Mouse (Mus musculus) heart, embryonic 10.5 days (tissue): ENCODE data around the gene U2af2. TPM values are rescaled to one million over a fixed set of nuclear protein-coding genes. Genes with fewer than 3 reads are reported as not detected.
A peak's percentile ranks its signal among the peaks of the same experiment; 100 is the strongest.

ENCODE experiments used
- DNase-seq: peaks from one replicate; pipeline ENCODE4 v3.0.0-alpha.2; 2017; ENCODE audit warnings: low spot score
- H3K27ac ChIP-seq: fragments of 300-500 bp; sonication (generic); 2 replicates; pipeline ENCODE4 v1.5.1; 2016; ENCODE audit warnings: mild to moderate bottlenecking
- H3K27me3 ChIP-seq: fragments of 300-500 bp; sonication (generic); 2 replicates; pipeline ENCODE4 v1.6.1; 2016; ENCODE audit warnings: mild to moderate bottlenecking; ENCODE audit not compliant: poor library complexity, insufficient read depth, severe bottlenecking
- H3K36me3 ChIP-seq: fragments of 300-500 bp; sonication (generic); 2 replicates; pipeline ENCODE4 v1.6.1; 2016; ENCODE audit warnings: mild to moderate bottlenecking, moderate library complexity
- H3K4me1 ChIP-seq: fragments of 300-500 bp; sonication (generic); 2 replicates; pipeline ENCODE4 v1.6.1; 2016; ENCODE audit warnings: mild to moderate bottlenecking
- H3K4me3 ChIP-seq: fragments of 300-500 bp; sonication (generic); 2 replicates; pipeline ENCODE4 v1.5.1; 2016; ENCODE audit warnings: mild to moderate bottlenecking, moderate library complexity
- H3K9me3 ChIP-seq: fragments of 300-500 bp; sonication (generic); 2 replicates; pipeline ENCODE4 v1.6.1; 2016; ENCODE audit warnings: mild to moderate bottlenecking, moderate library complexity
- WGBS: fragments of 180-500 bp; shearing (Covaris S2); methylation state at CpG from one replicate; pipeline ENCODE4 v1.1.7; 2016; 5-methylcytosine and 5-hydroxymethylcytosine counted together
- polyA plus RNA-seq: library from polyadenylated mRNA; unstranded; fragments of >200 nt; fragmentation: Nextera tagmentation; extraction: Ambion mirVana; gene quantifications from 2 replicates; pipeline ENCODE4 v1.2.1, GENCODE M21; 2016

The U2af2 gene
- polyA plus RNA-seq, 1 experiment from 2014 or later = 121 TPM

DNA sequence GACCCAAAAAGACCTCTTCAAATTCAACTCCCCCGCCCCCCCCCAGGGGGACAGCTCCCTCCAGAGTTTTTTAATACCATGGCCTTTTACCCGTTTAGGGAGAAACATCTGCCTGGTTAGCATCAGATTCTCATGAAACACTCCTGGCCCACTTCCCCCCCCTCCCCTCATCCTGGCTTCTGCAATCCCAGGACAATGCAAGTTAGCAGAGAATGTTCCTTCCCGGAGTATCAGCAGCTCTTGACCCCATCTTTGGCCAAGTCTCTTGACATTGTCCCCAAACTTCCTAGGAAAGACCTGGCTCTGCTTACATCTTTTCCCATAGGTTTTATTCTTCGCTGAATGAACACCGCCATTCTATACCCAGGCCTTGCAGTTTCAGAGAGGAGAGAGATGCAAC, 40.7 kb upstream of the U2af2 start:
- no peaks in the 10 kb centered on the region for H3K27me3 ChIP-seq
- H3K27ac ChIP-seq = peak overlapping the region; percentile 98
- WGBS = 53% methylated on average over 5 of the region's 5 CpGs
- H3K9me3 ChIP-seq = no peaks in the 10 kb centered on the region
- DNase-seq = no peak
- H3K4me3 ChIP-seq = peak overlapping the region; percentile 94
- peaks cover 59% of the 10 kb centered on the region for H3K36me3 ChIP-seq
- H3K4me1 ChIP-seq = peaks cover 6% of the 10 kb centered on the region

DNA sequence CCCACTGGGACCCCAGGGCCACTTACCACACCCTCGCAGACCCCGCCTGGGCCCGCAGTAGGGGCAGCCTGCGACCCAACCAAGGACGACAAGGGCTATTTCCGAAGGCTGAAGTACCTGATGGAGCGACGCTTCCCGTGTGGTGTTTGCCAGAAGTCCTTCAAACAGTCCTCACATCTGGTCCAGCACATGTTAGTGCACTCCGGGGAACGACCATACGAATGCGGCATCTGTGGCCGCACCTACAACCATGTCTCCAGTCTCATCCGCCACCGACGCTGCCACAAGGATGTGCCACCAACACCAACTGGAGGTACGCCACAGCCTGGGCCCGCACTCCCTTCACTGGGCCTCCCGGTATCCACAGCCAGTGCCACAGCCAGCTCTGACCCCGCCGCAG, 32.4 kb upstream of the U2af2 start:
- Histone ChIP-seq H3K36me3 (peaks cover 95% of the 10 kb centered on the region), H3K4me1 (no peaks in the 10 kb centered on the region), H3K27ac (no peak overlapping the region), H3K9me3 (peaks cover 33% of the 10 kb centered on the region), H3K4me3 (no peak overlapping the region), H3K27me3 (no peaks in the 10 kb centered on the region)
- DNase-seq = no peak
- WGBS = 89% methylated on average over 22 of the region's 22 CpGs

DNA sequence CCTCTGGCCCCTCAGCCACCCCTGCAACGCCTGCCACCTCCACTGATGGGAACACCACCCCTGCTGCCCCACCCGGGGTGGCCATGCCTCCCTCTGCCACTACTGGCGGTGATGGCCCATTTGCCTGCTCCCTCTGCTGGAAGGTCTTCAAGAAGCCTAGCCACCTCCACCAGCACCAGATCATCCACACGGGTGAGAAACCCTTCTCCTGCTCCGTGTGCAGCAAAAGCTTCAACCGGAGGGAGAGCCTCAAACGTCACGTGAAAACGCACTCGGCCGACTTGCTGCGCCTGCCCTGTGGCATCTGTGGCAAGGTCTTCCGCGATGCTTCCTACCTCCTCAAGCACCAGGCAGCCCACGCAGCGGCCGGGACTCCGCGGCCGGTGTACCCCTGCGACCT, 32.0 kb upstream of the U2af2 start:
- peaks cover 33% of the 10 kb centered on the region for H3K9me3 ChIP-seq
- 86% methylated on average over 21 of the region's 21 CpGs for WGBS

GRCm38 (mm10) chr7:5030554-5031275, 31.2 kb upstream of the U2af2 start:
- Histone ChIP-seq H3K9me3 (peaks cover 33% of the 10 kb centered on the region), H3K27ac (no peak overlapping the region)

More for the DNA sequence above, 32.0 kb upstream of the U2af2 start:
- Histone ChIP-seq H3K4me1 (no peaks in the 10 kb centered on the region), H3K27me3 (no peaks in the 10 kb centered on the region), H3K36me3 (peaks cover 95% of the 10 kb centered on the region), H3K4me3 (no peak overlapping the region), H3K27ac (no peak overlapping the region)
- no peak for DNase-seq

DNA sequence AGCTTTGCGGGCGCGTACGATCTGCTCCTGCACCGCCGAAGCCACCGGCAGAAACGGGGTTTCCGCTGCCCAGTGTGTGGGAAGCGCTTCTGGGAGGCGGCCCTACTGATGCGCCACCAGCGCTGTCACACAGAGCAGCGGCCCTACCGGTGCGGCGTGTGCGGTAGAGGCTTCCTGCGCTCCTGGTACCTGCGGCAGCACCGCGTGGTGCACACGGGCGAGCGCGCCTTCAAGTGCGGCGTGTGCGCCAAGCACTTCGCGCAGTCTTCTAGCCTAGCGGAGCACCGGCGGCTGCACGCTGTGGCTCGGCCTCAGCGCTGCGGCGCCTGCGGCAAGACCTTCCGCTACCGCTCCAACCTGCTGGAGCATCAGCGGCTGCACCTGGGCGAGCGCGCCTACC, 30.4 kb upstream of the U2af2 start:
- Histone ChIP-seq H3K27ac (no peak overlapping the region), H3K4me3 (0 out of 2 replicates have a peak overlapping the region, but pooled peaks have one; percentile 9), H3K36me3 (peaks cover 96% of the 10 kb centered on the region), H3K9me3 (peaks cover 33% of the 10 kb centered on the region), H3K4me1 (no peaks in the 10 kb centered on the region), H3K27me3 (no peaks in the 10 kb centered on the region)
- 74% methylated on average over 46 of the region's 46 CpGs for WGBS
- no peak for DNase-seq

More at GRCm38 (mm10) chr7:5030554-5031275, 31.2 kb upstream of the U2af2 start:
- H3K4me1 ChIP-seq = no peaks in the 10 kb centered on the region
- no peak for DNase-seq
- H3K36me3 ChIP-seq = peaks cover 96% of the 10 kb centered on the region
- 77% methylated on average over 63 of the region's 63 CpGs for WGBS
- no peaks in the 10 kb centered on the region for H3K27me3 ChIP-seq
- H3K4me3 ChIP-seq = 0 out of 2 replicates have a peak overlapping the region, but pooled peaks have one; percentile 22

DNA sequence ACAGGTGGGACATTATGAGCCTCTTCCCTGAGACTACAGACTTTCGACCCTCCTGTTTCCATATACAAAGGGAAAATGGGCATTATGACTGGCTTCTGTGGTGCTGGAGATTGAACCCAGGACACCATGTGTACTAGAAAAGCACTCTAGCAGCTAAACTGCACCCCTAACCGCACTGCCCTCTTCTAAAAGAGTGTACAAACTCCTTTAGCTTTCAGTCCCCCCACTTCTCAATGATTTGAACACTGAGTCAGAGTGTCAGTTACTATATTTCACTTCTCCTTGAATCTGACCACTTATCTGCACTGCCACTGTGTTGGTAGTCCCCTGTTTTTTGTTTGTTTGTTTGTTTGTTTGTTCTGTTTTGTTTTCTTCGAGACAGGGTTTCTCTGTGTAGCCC, 28.1 kb upstream of the U2af2 start, which contains the start of gene 4632433K11Rik:
TSS of gene 4632433K11Rik (plus strand) at position 301 of the 400 bp plus-strand sequence.
- Histone ChIP-seq H3K4me3 (no peak within 1 kb of the TSS), H3K27me3 (no peaks in the 10 kb centered on the region), H3K9me3 (peaks cover 33% of the 10 kb centered on the region), H3K27ac (no peak within 1 kb of the TSS), H3K4me1 (peaks cover 8% of the 10 kb centered on the region; the same call in 1 of the 2 replicates), H3K36me3 (peaks cover 79% of the 10 kb centered on the region)
- no peak for DNase-seq
- 88% methylated on average over 3 of the region's 3 CpGs for WGBS

GRCm38 (mm10) chr7:5035628-5036027, 26.3 kb upstream of the U2af2 start:
- H3K4me3 ChIP-seq = no peak overlapping the region
- WGBS = 93% methylated on average over 17 of the region's 17 CpGs
- DNase-seq = no peak
- peaks cover 18% of the 10 kb centered on the region for H3K9me3 ChIP-seq
- no peak overlapping the region for H3K27ac ChIP-seq
- H3K27me3 ChIP-seq = no peaks in the 10 kb centered on the region
- H3K4me1 ChIP-seq = peaks cover 13% of the 10 kb centered on the region; the same call in 1 of the 2 replicates
- peaks cover 64% of the 10 kb centered on the region for H3K36me3 ChIP-seq

DNA sequence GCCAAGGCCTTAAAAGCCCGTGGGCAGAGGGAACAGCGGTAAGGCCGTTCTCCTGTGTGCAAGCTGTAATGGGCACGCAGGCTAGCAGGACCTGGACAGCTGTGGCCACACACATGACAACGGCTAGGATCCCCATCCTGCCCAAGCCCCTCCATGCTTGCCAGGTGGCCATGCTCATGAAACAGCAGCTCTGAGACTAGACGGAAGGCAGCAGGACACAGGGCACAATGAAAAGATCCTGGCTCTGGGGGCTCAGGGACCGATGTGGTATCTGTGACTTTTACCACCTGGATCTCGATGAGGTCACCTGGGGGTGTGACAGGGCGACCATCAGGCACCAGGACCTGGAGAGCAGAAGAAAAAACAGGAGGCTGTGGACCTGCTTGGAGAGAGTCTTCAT, 25.8 kb upstream of the U2af2 start:
- Histone ChIP-seq H3K27ac (no peak overlapping the region), H3K4me1 (peaks cover 13% of the 10 kb centered on the region; the same call in 1 of the 2 replicates), H3K36me3 (peaks cover 59% of the 10 kb centered on the region), H3K27me3 (no peaks in the 10 kb centered on the region), H3K4me3 (no peak overlapping the region), H3K9me3 (peaks cover 13% of the 10 kb centered on the region)
- no peak for DNase-seq
- WGBS = 86% methylated on average over 9 of the region's 9 CpGs

DNA sequence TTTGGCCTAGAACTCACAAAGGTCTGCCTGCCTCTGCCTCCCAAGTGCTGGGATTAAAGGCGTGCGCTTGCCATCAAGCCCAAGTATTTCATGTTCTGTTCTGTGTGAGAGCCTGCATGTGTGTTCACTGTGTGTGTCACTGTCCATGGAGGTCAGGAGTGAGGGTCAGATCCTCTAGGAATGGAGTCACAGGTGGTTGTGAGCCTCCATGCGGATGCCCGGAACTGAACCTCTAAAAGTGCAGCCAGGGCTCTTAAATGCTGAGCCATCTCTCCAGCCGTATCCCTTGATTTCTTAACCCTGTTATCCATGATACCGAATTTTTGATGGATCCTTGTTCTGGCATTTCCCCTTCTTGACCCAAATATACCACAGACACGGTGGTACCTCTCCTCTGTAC, 24.9 kb upstream of the U2af2 start:
- DNase-seq = no peak
- 86% methylated on average over 7 of the region's 7 CpGs for WGBS
- H3K4me3 ChIP-seq = 0 out of 2 replicates have a peak overlapping the region, but pooled peaks have one; percentile 87
- peaks cover 54% of the 10 kb centered on the region for H3K36me3 ChIP-seq
- H3K27me3 ChIP-seq = no peaks in the 10 kb centered on the region
- peaks cover 13% of the 10 kb centered on the region; the same call in 1 of the 2 replicates for H3K4me1 ChIP-seq
- H3K27ac ChIP-seq = no peak overlapping the region
- H3K9me3 ChIP-seq = peaks cover 4% of the 10 kb centered on the region

DNA sequence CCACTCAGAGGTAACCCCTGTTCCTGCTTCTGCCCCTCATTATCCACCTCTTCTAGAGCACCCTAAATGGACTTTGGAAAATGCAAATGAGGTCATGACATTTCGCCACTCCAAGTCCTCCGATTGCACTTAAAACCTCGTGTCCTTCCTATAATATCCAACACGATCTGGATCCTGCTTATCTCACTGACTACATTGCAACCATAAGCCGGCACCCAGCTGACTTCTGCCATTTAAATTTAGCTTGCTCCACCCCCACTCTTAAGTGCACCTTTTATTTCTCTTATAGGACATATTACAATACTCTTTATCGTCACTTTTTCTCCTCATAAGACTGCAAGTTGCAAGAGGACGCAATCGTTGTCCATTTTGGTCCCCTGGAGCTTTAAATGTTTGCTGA, 24.5 kb upstream of the U2af2 start:
- H3K27ac ChIP-seq = peak overlapping the region; percentile 99; the same call in 1 of the 2 replicates
- H3K4me3 ChIP-seq = peak overlapping the region; percentile 87
- H3K27me3 ChIP-seq = no peaks in the 10 kb centered on the region
- DNase-seq = no peak
- peaks cover 13% of the 10 kb centered on the region; the same call in 1 of the 2 replicates for H3K4me1 ChIP-seq
- WGBS = 81% methylated on average over 8 of the region's 8 CpGs
- peaks cover 50% of the 10 kb centered on the region for H3K36me3 ChIP-seq
- 0 out of 2 replicates have a peak, but pooled peaks cover under 1% of the 10 kb centered on the region for H3K9me3 ChIP-seq

- Histone ChIP-seq H3K4me3 (peak within 1 kb of the TSS; percentile 87), H3K27me3 (no peaks in the 10 kb centered on the region), H3K27ac (peak within 1 kb of the TSS; percentile 99), H3K4me1 (peaks cover 13% of the 10 kb centered on the region; the same call in 1 of the 2 replicates), H3K9me3 (no peaks in the 10 kb centered on the region), H3K36me3 (peaks cover 42% of the 10 kb centered on the region)
- under 1% methylated on average over 48 of the region's 48 CpGs for WGBS
- DNase-seq = peak; percentile 96
Observed at GRCm38 (mm10) chr7:5038109-5038732, 23.7 kb upstream of the U2af2 start, which contains the start of gene Zfp784. Gene Zfp784, minus strand, starts transcription at chr7:5038446.

- H3K27ac ChIP-seq = peak overlapping the region; percentile 99
- peaks cover 13% of the 10 kb centered on the region; the same call in 1 of the 2 replicates for H3K4me1 ChIP-seq
- H3K36me3 ChIP-seq = peaks cover 35% of the 10 kb centered on the region
- H3K4me3 ChIP-seq = peak overlapping the region; percentile 87
- H3K9me3 ChIP-seq = no peaks in the 10 kb centered on the region
- H3K27me3 ChIP-seq = no peaks in the 10 kb centered on the region
- no peak for DNase-seq
- WGBS = 35% methylated on average over 5 of the region's 5 CpGs
Observed at GRCm38 (mm10) chr7:5038940-5039339, 23.0 kb upstream of the U2af2 start.

GRCm38 (mm10) chr7:5044981-5045380, 17.0 kb upstream of the U2af2 start:
- Histone ChIP-seq H3K9me3 (no peaks in the 10 kb centered on the region), H3K27ac (no peak overlapping the region), H3K4me1 (no peaks in the 10 kb centered on the region), H3K27me3 (no peaks in the 10 kb centered on the region), H3K4me3 (no peak overlapping the region), H3K36me3 (peaks cover 7% of the 10 kb centered on the region; the same call in 1 of the 2 replicates)
- DNase-seq = no peak
- 67% methylated on average over 2 of the region's 2 CpGs for WGBS
